Mouse (Mus musculus): ENCODE data around the gene Grik2.

GRCm38 (mm10) chr10:49497302-49497701 is 291.3 kb downstream of the Grik2 start:
- TF ChIP-seq POLR2A (IDR thresholded peaks at IDR 0.05; ENCODE audit: low read depth, low read length) (no peak), CTCF (IDR thresholded peaks at IDR 0.05; ENCODE audit: extremely low read depth, insufficient read length, insufficient replicate concordance, low read depth, low read length) (no peak)
